Mouse (Mus musculus) intestine, embryonic 14.5 days (tissue): ENCODE measurements at regions not wholly inside any gene's neighbourhood (a gene's known extent, or its start where the extent isn't known, plus 50 kb on each side); places are given as distances from the start of the nearest gene placed in this dataset.

Experiments used
- ATAC-seq: fragments of 200-750 bp; cut with Nextera tagmentation; replicated peaks from 2 replicates; pipeline ENCODE4 v1.8.0; 2017; ENCODE audit warnings: low read depth, moderate number of reproducible peaks, moderate TSS enrichment, moderate library complexity; ENCODE audit not compliant: low FRiP score, low TSS enrichment
- DNase-seq: peaks from one replicate; pipeline ENCODE4 v3.0.0-alpha.2; 2018; ENCODE audit warnings: low spot score
- H3K27ac ChIP-seq: fragments of 300-500 bp; sonication (generic); 2 replicates; pipeline ENCODE4 v1.5.1; 2014; ENCODE audit warnings: low read depth, mild to moderate bottlenecking, control low read depth
- H3K27me3 ChIP-seq: fragments of 300-500 bp; sonication (generic); replicated peaks from 2 replicates; pipeline ENCODE4 v1.6.1; 2014; ENCODE audit warnings: low read length, control low read depth; ENCODE audit not compliant: control insufficient read depth, insufficient read depth
- H3K36me3 ChIP-seq: fragments of 300-500 bp; sonication (generic); 2 replicates; pipeline ENCODE4 v1.6.1; 2014; ENCODE audit warnings: low read length, control low read depth; ENCODE audit not compliant: control insufficient read depth, insufficient read depth
- H3K4me1 ChIP-seq: fragments of 300-500 bp; sonication (generic); replicated peaks from 2 replicates; pipeline ENCODE4 v1.6.1; 2014; ENCODE audit warnings: low read length, control low read depth, mixed read lengths; ENCODE audit not compliant: control insufficient read depth, insufficient read depth
- H3K4me2 ChIP-seq: fragments of 300-500 bp; sonication (generic); 2 replicates; pipeline ENCODE4 v1.6.1; 2014; ENCODE audit warnings: low read length
- H3K4me3 ChIP-seq: fragments of 300-500 bp; sonication (generic); 2 replicates; pipeline ENCODE4 v1.5.1; 2014; ENCODE audit warnings: low read depth, low read length, control low read depth, mixed read lengths
- H3K9ac ChIP-seq: fragments of 300-500 bp; sonication (generic); 2 replicates; pipeline ENCODE4 v1.6.1; 2014; ENCODE audit warnings: mild to moderate bottlenecking, low read length
- H3K9me3 ChIP-seq: fragments of 300-500 bp; sonication (generic); 2 replicates; pipeline ENCODE4 v1.6.1; 2016; ENCODE audit warnings: low read length, control low read depth; ENCODE audit not compliant: control insufficient read depth
- WGBS: fragments of 180-500 bp; shearing (Covaris S2); extraction: QIAGEN DNeasy Blood & Tissue Kit; methylation state at CpG from one replicate; pipeline ENCODE4 v1.1.7; 2014; 5-methylcytosine and 5-hydroxymethylcytosine counted together

- Histone ChIP-seq H3K4me1 (no peaks in the 10 kb centered on the region), H3K4me3 (no peak overlapping the region), H3K9ac (no peak overlapping the region), H3K27me3 (no peaks in the 10 kb centered on the region), H3K27ac (no peak overlapping the region), H3K9me3 (no peaks in the 10 kb centered on the region; the same call in 1 of the 2 replicates), H3K36me3 (no peaks in the 10 kb centered on the region), H3K4me2 (no peak overlapping the region)
- DNase-seq (no peak), ATAC-seq (no peak)
- 23% methylated on average over 4 of the region's 4 CpGs for WGBS
Measured at GRCm38 (mm10) chr6:49930104-49930503, 107.6 kb downstream of the Npy start.

DNA sequence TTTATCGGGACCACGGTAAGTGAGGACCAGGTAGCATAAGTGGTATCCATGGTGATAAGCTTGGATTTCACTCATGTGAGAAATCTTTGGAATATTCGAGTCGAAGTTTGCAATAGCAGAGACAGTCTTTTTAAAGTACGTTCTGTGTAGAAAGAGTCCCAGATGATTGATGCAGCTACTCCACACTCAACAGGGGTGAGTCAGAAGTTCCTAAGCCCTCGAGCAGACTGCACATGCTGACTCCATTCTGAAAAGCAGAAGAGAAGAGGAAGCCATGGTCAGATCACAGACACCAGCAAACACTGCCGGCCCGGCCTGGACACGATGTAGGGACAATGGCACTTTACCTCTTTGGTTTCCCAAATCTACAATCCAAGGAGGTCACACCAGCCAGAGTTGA lies 120.6 kb downstream of the Npy start:
- H3K4me3 ChIP-seq, result no peak overlapping the region
- H3K36me3 ChIP-seq, result no peaks in the 10 kb centered on the region
- 77% methylated on average over 9 of the region's 9 CpGs for WGBS
- no peak for DNase-seq
- no peaks in the 10 kb centered on the region for H3K9me3 ChIP-seq
- H3K4me1 ChIP-seq, result no peaks in the 10 kb centered on the region
- H3K27ac ChIP-seq, result no peak overlapping the region
- H3K4me2 ChIP-seq, result no peak overlapping the region
- no peaks in the 10 kb centered on the region for H3K27me3 ChIP-seq
- no peak overlapping the region for H3K9ac ChIP-seq
- no peak for ATAC-seq

- no peaks in the 10 kb centered on the region for H3K4me1 ChIP-seq
- WGBS, result 87% methylated on average over 8 of the region's 8 CpGs
- no peaks in the 10 kb centered on the region for H3K27me3 ChIP-seq
- no peak overlapping the region for H3K9ac ChIP-seq
- no peaks in the 10 kb centered on the region for H3K9me3 ChIP-seq
- no peak overlapping the region for H3K4me3 ChIP-seq
- no peak overlapping the region for H3K4me2 ChIP-seq
- DNase-seq (no peak), ATAC-seq (no peak)
- no peak overlapping the region for H3K27ac ChIP-seq
- no peaks in the 10 kb centered on the region for H3K36me3 ChIP-seq
Measured at GRCm38 (mm10) chr6:49958891-49959290, 136.4 kb downstream of the Npy start.

- 87% methylated on average over 4 of the region's 4 CpGs for WGBS
- Histone ChIP-seq H3K9me3 (no peaks in the 10 kb centered on the region), H3K4me2 (no peak overlapping the region), H3K4me1 (no peaks in the 10 kb centered on the region), H3K4me3 (no peak overlapping the region), H3K27ac (no peak overlapping the region), H3K9ac (no peak overlapping the region), H3K27me3 (no peaks in the 10 kb centered on the region), H3K36me3 (no peaks in the 10 kb centered on the region)
- DNase-seq (no peak), ATAC-seq (no peak)
Measured at GRCm38 (mm10) chr6:49961166-49961565, 138.7 kb downstream of the Npy start.

GRCm38 (mm10) chr6:49965944-49966545 lies 143.5 kb downstream of the Npy start:
- no peak overlapping the region for H3K27ac ChIP-seq
- ATAC-seq (no peak), DNase-seq (no peak)
- no peaks in the 10 kb centered on the region for H3K27me3 ChIP-seq
- no peak overlapping the region for H3K4me3 ChIP-seq
- H3K4me2 ChIP-seq, result no peak overlapping the region
- H3K4me1 ChIP-seq, result no peaks in the 10 kb centered on the region
- no peaks in the 10 kb centered on the region for H3K36me3 ChIP-seq
- no peak overlapping the region for H3K9ac ChIP-seq
- whole genome bisulfite sequencing, result 86% methylated on average over 5 of the region's 5 CpGs
- no peaks in the 10 kb centered on the region for H3K9me3 ChIP-seq

DNA sequence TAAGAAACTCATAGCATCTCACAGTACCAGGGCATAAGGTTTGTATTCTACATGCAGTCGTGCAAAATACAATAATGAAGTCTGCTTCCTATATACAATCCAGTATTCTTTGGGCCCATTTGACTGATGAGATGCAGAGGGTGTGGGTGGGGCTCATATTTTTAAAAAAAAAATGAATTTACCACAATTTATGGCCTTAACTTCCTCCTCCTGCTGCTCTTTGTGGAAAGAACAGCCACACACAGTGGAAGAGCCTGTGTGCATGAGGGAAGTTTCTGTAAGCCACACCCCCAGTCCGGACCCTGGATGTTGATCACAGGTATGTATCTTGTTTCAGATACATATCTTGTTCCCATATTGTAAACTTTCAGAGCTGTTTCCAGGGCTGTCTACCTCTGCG lies 143.5 kb upstream of the Mpp6 start:
- H3K9me3 ChIP-seq, result no peaks in the 10 kb centered on the region
- H3K4me1 ChIP-seq, result no peaks in the 10 kb centered on the region
- DNase-seq (no peak), ATAC-seq (no peak)
- H3K4me3 ChIP-seq, result no peak overlapping the region
- no peak overlapping the region for H3K9ac ChIP-seq
- no peaks in the 10 kb centered on the region for H3K27me3 ChIP-seq
- no peak overlapping the region for H3K27ac ChIP-seq
- no peak overlapping the region for H3K4me2 ChIP-seq
- 75% methylated on average over 3 of the region's 3 CpGs for WGBS
- no peaks in the 10 kb centered on the region for H3K36me3 ChIP-seq

- no peak for DNase-seq
- ATAC-seq, result no peak
- H3K9ac ChIP-seq, result no peak overlapping the region
Measured at GRCm38 (mm10) chr6:49973258-49973865, 136.7 kb upstream of the Mpp6 start.

GRCm38 (mm10) chr6:49977783-49978182 lies 132.3 kb upstream of the Mpp6 start:
- DNase-seq (no peak), ATAC-seq (no peak)
- Histone ChIP-seq H3K4me3 (no peak overlapping the region), H3K9me3 (no peaks in the 10 kb centered on the region), H3K9ac (no peak overlapping the region), H3K27ac (no peak overlapping the region), H3K27me3 (no peaks in the 10 kb centered on the region), H3K4me1 (no peaks in the 10 kb centered on the region), H3K4me2 (no peak overlapping the region), H3K36me3 (no peaks in the 10 kb centered on the region)
- 67% methylated on average over 11 of the region's 11 CpGs for WGBS

More at GRCm38 (mm10) chr6:49973258-49973865, 136.7 kb upstream of the Mpp6 start:
- Histone ChIP-seq H3K4me3 (no peak overlapping the region), H3K27me3 (no peaks in the 10 kb centered on the region), H3K4me1 (no peaks in the 10 kb centered on the region), H3K9me3 (no peaks in the 10 kb centered on the region), H3K36me3 (no peaks in the 10 kb centered on the region), H3K27ac (no peak overlapping the region), H3K4me2 (no peak overlapping the region)
- WGBS, result 59% methylated on average over 7 of the region's 7 CpGs

DNA sequence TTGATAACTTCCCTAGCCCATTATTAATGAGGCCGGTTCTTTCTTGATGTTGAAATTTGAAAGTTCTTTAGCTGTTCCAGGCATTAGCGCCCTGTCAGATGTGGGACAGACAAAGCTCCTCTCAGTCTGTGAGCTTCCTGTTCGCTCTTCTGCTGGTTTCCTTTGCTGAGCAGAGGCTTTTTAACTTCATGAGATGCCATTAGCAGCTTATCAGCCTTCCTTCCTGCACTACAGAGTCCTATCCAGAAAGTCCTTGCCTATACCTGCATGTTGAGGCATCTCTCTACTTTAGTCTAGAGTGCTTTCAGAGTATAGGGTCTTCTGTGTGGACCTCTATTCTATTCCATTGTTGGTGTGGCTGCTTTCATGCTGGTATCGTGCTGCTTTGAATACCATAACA lies 126.3 kb upstream of the Mpp6 start:
- ATAC-seq, result no peak
- Histone ChIP-seq H3K4me1 (peaks cover 8% of the 10 kb centered on the region), H3K4me3 (no peak overlapping the region), H3K27me3 (no peaks in the 10 kb centered on the region), H3K27ac (no peak overlapping the region), H3K9me3 (no peaks in the 10 kb centered on the region), H3K36me3 (no peaks in the 10 kb centered on the region), H3K4me2 (no peak overlapping the region), H3K9ac (no peak overlapping the region)
- DNase-seq, result no peak
- WGBS, result 79% methylated on average over 4 of the region's 4 CpGs
